Mouse (Mus musculus) megakaryocyte, embryonic 14.5 days (primary cell): ENCODE measurements around the gene Pygo2.

Experiments used
- FLI1 ChIP-seq: IDR thresholded peaks from 2 replicates; pipeline ENCODE4 v1.6.1; 2012; ENCODE audit warnings: low read length, inconsistent platforms, mixed read lengths
- GATA1 ChIP-seq: IDR thresholded peaks from 3 replicates; pipeline ENCODE4 v1.6.1; 2012; ENCODE audit warnings: mixed read lengths, low read length, inconsistent platforms, borderline replicate concordance

- TF ChIP-seq GATA1 (no peak), FLI1 (no peak)
These were observed 38.3 kb downstream of the Pygo2 start for GRCm38 (mm10) chr3:89468268-89468667.
